Mouse (Mus musculus): ENCODE results near the gene Vmn2r38. TPM values are rescaled to one million over a fixed set of nuclear protein-coding genes. Genes with fewer than 3 reads are reported as not detected.
"Not testable (repeated sequence)": the region's sequence is repeated elsewhere in the genome, so short reads cannot be mapped to it uniquely, and the experiment has no call there.

Gene Vmn2r38
- not detected for total RNA-seq (2021)
- long read RNA-seq: 0 reads

GRCm38 (mm10) chr7:9097781-9098180 is at the start of gene Vmn2r38:
Vmn2r38 (minus strand) TSS chr7:9097881.
- DNase-seq (ENCODE audit: low spot score in 2 of 2): not testable (repeated sequence)

DNA sequence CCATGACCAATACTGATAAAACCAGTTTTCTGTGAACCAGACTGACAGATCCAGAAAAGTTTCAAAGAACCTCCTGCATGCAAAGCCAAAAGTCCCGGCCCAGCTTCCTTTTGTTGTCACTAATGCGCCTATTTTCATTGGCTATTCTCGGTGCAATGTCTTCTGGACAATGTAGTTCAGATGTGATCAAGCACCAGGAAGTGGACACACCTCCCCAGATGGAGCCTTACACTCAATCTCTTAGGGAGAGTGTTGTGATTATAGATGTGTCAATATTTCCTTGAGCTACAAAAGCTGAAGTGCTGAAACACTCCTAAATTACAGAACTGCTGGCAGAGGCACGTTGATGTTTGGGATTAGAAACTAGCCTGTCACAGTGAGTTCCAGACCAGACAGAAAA is 32.3 kb downstream of the Vmn2r38 start:
- not testable (repeated sequence) for DNase-seq (ENCODE audit: low spot score in 2 of 2)

- DNase-seq (ENCODE audit: low spot score in 2 of 2): not testable (repeated sequence)
These were observed 67.0 kb downstream of the Vmn2r38 start, which contains the start of gene Vmn2r39 for GRCm38 (mm10) chr7:9030698-9031097. Vmn2r39 (minus strand) TSS chr7:9030798.

Other genes with a start within 250 kb of the Vmn2r38 start
- gene Vmn2r40, start 166.4 kb downstream of the Vmn2r38 start, total RNA-seq (2021): not detected
- gene Vmn2r39, start 67.1 kb downstream of the Vmn2r38 start, total RNA-seq (2021): not detected
- gene Vmn2r37, start 125.8 kb upstream of the Vmn2r38 start, total RNA-seq (2021): not detected

Data from layer of hippocampus, adult 18-20 months (tissue).